ENCODE assay signal across 10 mouse cellular contexts in the genomic region with DNA sequence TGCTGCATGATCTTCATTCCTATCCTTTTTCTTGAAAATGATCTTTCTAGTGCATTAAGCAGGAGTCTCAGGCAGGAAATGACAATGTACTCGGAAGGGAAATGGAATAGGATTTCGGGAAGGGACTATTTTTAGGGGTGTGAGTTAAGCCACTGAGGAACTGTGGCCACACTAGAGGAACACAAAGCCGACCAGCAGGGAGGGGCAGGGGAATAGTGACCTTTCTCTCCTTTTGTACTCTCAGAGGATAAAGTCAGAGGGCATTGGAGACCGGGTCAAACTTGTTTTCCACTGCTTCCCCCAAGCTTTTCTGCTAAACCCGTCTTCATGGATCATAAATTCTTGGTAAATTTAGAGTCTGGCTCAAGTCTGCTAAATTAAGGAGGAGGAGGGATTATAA. TPM values are rescaled to one million over a fixed set of nuclear protein-coding genes. Genes with fewer than 3 reads are reported as not detected.
DNase-seq lines count a peak whose midpoint lies in the region; ATAC-seq and TF ChIP-seq lines count a peak whose summit lies in the region.
"Had no signal": no experiment of that assay in that cellular context is flagged by ENCODE, and none has a peak within 500 bp of the region (broad histone marks: within the 10 kb centered on the region; RNA-seq: fewer than 3 reads in every experiment).

No protein-coding gene starts in this region.

- peak overlapping the region; percentile 80 for H3K27ac ChIP-seq in heart, adult 2 months
- H3K27ac ChIP-seq in forebrain, embryonic 16.5 days (ENCODE audit: low read length), result no peak overlapping the region
- H3K27ac ChIP-seq: embryonic facial prominence, embryonic 13.5 days; limb, embryonic 15.5 days had no signal

- H3K79me2 ChIP-seq in heart, adult 2 months (replicated peaks; ENCODE audit: control insufficient read depth, insufficient read depth, low read length), result no peaks in the 10 kb centered on the region

- peaks cover 9% of the 10 kb centered on the region for H3K36me3 ChIP-seq in heart, adult 2 months (ENCODE audit: control insufficient read depth, insufficient read depth, low read length)
- H3K36me3 ChIP-seq in forebrain, embryonic 16.5 days (ENCODE audit: control insufficient read depth, insufficient read depth), result no peaks in the 10 kb centered on the region
- H3K36me3 ChIP-seq: embryonic facial prominence, embryonic 13.5 days; limb, embryonic 15.5 days had no signal

- TF ChIP-seq POLR2A in heart, adult 2 months (IDR thresholded peaks at IDR 0.05; ENCODE audit: insufficient read depth, low read depth, low read length), result no peak

- H3K4me2 ChIP-seq in forebrain, embryonic 16.5 days (ENCODE audit: low read length), result no peak overlapping the region
- H3K4me2 ChIP-seq: embryonic facial prominence, embryonic 13.5 days; limb, embryonic 15.5 days had no signal

- 8% methylated on average over 5 of the region's 5 CpGs for WGBS in heart, adult 2 months
- 14% methylated on average over 5 of the region's 5 CpGs for WGBS in forebrain, embryonic 16.5 days

- no peak overlapping the region for H3K4me3 ChIP-seq in heart, adult 2 months
- no peak overlapping the region for H3K4me3 ChIP-seq in forebrain, embryonic 16.5 days (replicated peaks; ENCODE audit: low read length)
- H3K4me3 ChIP-seq: embryonic facial prominence, embryonic 13.5 days; limb, embryonic 15.5 days had no signal

- H3K4me1 ChIP-seq in heart, adult 2 months (ENCODE audit: control insufficient read depth, insufficient read depth, low read length), result peaks cover 15% of the 10 kb centered on the region
- H3K4me1 ChIP-seq in forebrain, embryonic 16.5 days (replicated peaks; ENCODE audit: control insufficient read depth, insufficient read depth, low read length), result peaks cover 3% of the 10 kb centered on the region; the same call in 1 of the 2 replicates
- H3K4me1 ChIP-seq: limb, embryonic 15.5 days had no signal

- H3K9me3 ChIP-seq in forebrain, embryonic 16.5 days (ENCODE audit: control insufficient read depth, low read length), result no peaks in the 10 kb centered on the region
- H3K9me3 ChIP-seq: embryonic facial prominence, embryonic 13.5 days; limb, embryonic 15.5 days had no signal

- no peak for TF ChIP-seq CTCF in heart, adult 2 months (IDR thresholded peaks at IDR 0.05)

- ATAC-seq in forebrain, embryonic 16.5 days, result no peak

- peak; percentile 29 for DNase-seq in lung, postnatal 25 days (ENCODE audit: low spot score)
- DNase-seq in lung, postnatal 4 days, result no peak
- DNase-seq in heart, adult 2 months, result peak in 1 of 2 experiments; percentile 41
- DNase-seq in kidney, adult 11 months, result peak; percentile 76
- peak; percentile 8 for DNase-seq in skeletal muscle tissue, adult 2 months (ENCODE audit: low read depth, low spot score)
- DNase-seq in layer of hippocampus, adult 18-20 months (ENCODE audit: low spot score in 2 of 2), result no peak
- DNase-seq: gastrocnemius, postnatal 25 days had no signal

- intact Hi-C loops in heart, adult 2 months (cut with DNase I), result no loop called here

- peak; percentile 69; the same call in 1 of the 2 replicates for TF ChIP-seq EP300 in heart, adult 2 months (IDR thresholded peaks at IDR 0.05; ENCODE audit: insufficient read depth, low read depth, low read length)

- H3K27me3 ChIP-seq in heart, adult 2 months (ENCODE audit: control insufficient read depth, insufficient read depth, low read length), result no peaks in the 10 kb centered on the region
- no peaks in the 10 kb centered on the region for H3K27me3 ChIP-seq in forebrain, embryonic 16.5 days (replicated peaks; ENCODE audit: control insufficient read depth, insufficient read depth, low read length)
- H3K27me3 ChIP-seq: embryonic facial prominence, embryonic 13.5 days; limb, embryonic 15.5 days had no signal

- H3K9ac ChIP-seq in heart, adult 2 months (ENCODE audit: low read depth, low read length), result no peak overlapping the region
- H3K9ac ChIP-seq in forebrain, embryonic 16.5 days (replicated peaks; ENCODE audit: low read depth, low read length), result no peak overlapping the region
- H3K9ac ChIP-seq: embryonic facial prominence, embryonic 13.5 days; limb, embryonic 15.5 days had no signal

RNA-seq across cellular contexts. Expression of a gene that starts 5.5 kb away (rescaled TPM):
- total RNA-seq in heart, adult 2 months (2021), result 100 to 1,000 TPM; 142 to 170 TPM
- polyA plus RNA-seq in heart, adult 2 months (2012; rRNA removed), result 28.9 and 62.2 TPM in 2 replicates
- total RNA-seq in layer of hippocampus, adult 18-20 months (2021), result 10 to 100 TPM; 36.9 to 41.9 TPM
- 24.2 and 27.2 TPM in 2 replicates for polyA plus RNA-seq in forebrain, embryonic 16.5 days (2015; fragmentation: Nextera tagmentation; extraction: Ambion mirVana)

Comparison
In these comparisons a context has a peak if more than half of its experiments do, and no peak if none do; other contexts are left out.
1. DNase-seq: peak in lung, postnatal 25 days (single experiment), kidney, adult 11 months (single experiment) and skeletal muscle tissue, adult 2 months (single experiment); none in lung, postnatal 4 days (0 of 2) and layer of hippocampus, adult 18-20 months (0 of 2).